Mouse (Mus musculus): Measurements from ENCODE around the gene Ptf1a. TPM values are rescaled to one million over a fixed set of nuclear protein-coding genes. Genes with fewer than 3 reads are reported as not detected.

Ptf1a gene
- polyA plus RNA-seq, 1 experiment: 0.28 TPM

- H3K4me3 ChIP-seq (ENCODE audit: control insufficient read depth, insufficient read depth, low read length): no peak overlapping the region
Observed at GRCm38 (mm10) chr2:19431186-19431585, 14.3 kb upstream of the Ptf1a start.

GRCm38 (mm10) chr2:19431614-19432323 is 13.7 kb upstream of the Ptf1a start:
- WGBS: 15% methylated on average over 41 of the region's 41 CpGs
- H3K4me3 ChIP-seq (ENCODE audit: control insufficient read depth, insufficient read depth, low read length): no peak overlapping the region

More at GRCm38 (mm10) chr2:19431186-19431585, 14.3 kb upstream of the Ptf1a start:
- H3K36me3 ChIP-seq (ENCODE audit: control insufficient read depth, insufficient read depth, low read length): no peaks in the 10 kb centered on the region
- no peak overlapping the region for H3K27ac ChIP-seq (ENCODE audit: control insufficient read depth, insufficient read depth, low read length)
- WGBS: 8% methylated on average over 18 of the region's 18 CpGs
- no peak for DNase-seq
- TF ChIP-seq CTCF (IDR thresholded peaks at IDR 0.05; ENCODE audit: borderline replicate concordance, control insufficient read depth, extremely low read depth, insufficient read depth, low read length, poor library complexity): no peak
- no peak for TF ChIP-seq POLR2A (IDR thresholded peaks at IDR 0.05; ENCODE audit: control insufficient read depth, extremely low read depth, insufficient read depth, low read length, poor library complexity)
- peaks cover 5% of the 10 kb centered on the region; the same call in 1 of the 2 replicates for H3K27me3 ChIP-seq (ENCODE audit: control insufficient read depth, insufficient read depth, low read length)
- no peaks in the 10 kb centered on the region for H3K4me1 ChIP-seq (replicated peaks; ENCODE audit: control insufficient read depth, insufficient read depth, low read length)

GRCm38 (mm10) chr2:19444346-19444745 is 1.1 kb upstream of the Ptf1a start:
- TF ChIP-seq POLR2A (IDR thresholded peaks at IDR 0.05; ENCODE audit: control insufficient read depth, extremely low read depth, insufficient read depth, low read length, poor library complexity) (no peak), CTCF (IDR thresholded peaks at IDR 0.05; ENCODE audit: borderline replicate concordance, control insufficient read depth, extremely low read depth, insufficient read depth, low read length, poor library complexity) (no peak)
- peaks cover 18% of the 10 kb centered on the region; the same call in 1 of the 2 replicates for H3K27me3 ChIP-seq (ENCODE audit: control insufficient read depth, insufficient read depth, low read length)
- no peak overlapping the region for H3K27ac ChIP-seq (ENCODE audit: control insufficient read depth, insufficient read depth, low read length)
- DNase-seq: no peak
- H3K4me1 ChIP-seq (replicated peaks; ENCODE audit: control insufficient read depth, insufficient read depth, low read length): no peaks in the 10 kb centered on the region
- 5% methylated on average over 9 of the region's 9 CpGs for WGBS
- no peak overlapping the region for H3K4me3 ChIP-seq (ENCODE audit: control insufficient read depth, insufficient read depth, low read length)
- no peaks in the 10 kb centered on the region for H3K36me3 ChIP-seq (ENCODE audit: control insufficient read depth, insufficient read depth, low read length)

More at GRCm38 (mm10) chr2:19431614-19432323, 13.7 kb upstream of the Ptf1a start:
- no peaks in the 10 kb centered on the region for H3K36me3 ChIP-seq (ENCODE audit: control insufficient read depth, insufficient read depth, low read length)
- TF ChIP-seq CTCF (IDR thresholded peaks at IDR 0.05; ENCODE audit: borderline replicate concordance, control insufficient read depth, extremely low read depth, insufficient read depth, low read length, poor library complexity) (no peak), POLR2A (IDR thresholded peaks at IDR 0.05; ENCODE audit: control insufficient read depth, extremely low read depth, insufficient read depth, low read length, poor library complexity) (no peak)
- no peak for DNase-seq
- H3K27me3 ChIP-seq (ENCODE audit: control insufficient read depth, insufficient read depth, low read length): peaks cover 5% of the 10 kb centered on the region; the same call in 1 of the 2 replicates
- no peaks in the 10 kb centered on the region for H3K4me1 ChIP-seq (replicated peaks; ENCODE audit: control insufficient read depth, insufficient read depth, low read length)
- no peak overlapping the region for H3K27ac ChIP-seq (ENCODE audit: control insufficient read depth, insufficient read depth, low read length)

GRCm38 (mm10) chr2:19445871-19446501 is 523 bp downstream of the Ptf1a start:
- Histone ChIP-seq H3K27me3 (ENCODE audit: control insufficient read depth, insufficient read depth, low read length) (peaks cover 18% of the 10 kb centered on the region; the same call in 1 of the 2 replicates), H3K4me3 (ENCODE audit: control insufficient read depth, insufficient read depth, low read length) (no peak overlapping the region)

GRCm38 (mm10) chr2:19446746-19447145 is 1.3 kb downstream of the Ptf1a start:
- DNase-seq: no peak
- Histone ChIP-seq H3K36me3 (ENCODE audit: control insufficient read depth, insufficient read depth, low read length) (no peaks in the 10 kb centered on the region), H3K27ac (ENCODE audit: control insufficient read depth, insufficient read depth, low read length) (no peak overlapping the region), H3K4me1 (replicated peaks; ENCODE audit: control insufficient read depth, insufficient read depth, low read length) (no peaks in the 10 kb centered on the region), H3K27me3 (ENCODE audit: control insufficient read depth, insufficient read depth, low read length) (peaks cover 19% of the 10 kb centered on the region), H3K4me3 (ENCODE audit: control insufficient read depth, insufficient read depth, low read length) (no peak overlapping the region)
- TF ChIP-seq POLR2A (IDR thresholded peaks at IDR 0.05; ENCODE audit: control insufficient read depth, extremely low read depth, insufficient read depth, low read length, poor library complexity): no peak
- TF ChIP-seq CTCF (IDR thresholded peaks at IDR 0.05; ENCODE audit: borderline replicate concordance, control insufficient read depth, extremely low read depth, insufficient read depth, low read length, poor library complexity): no peak
- 15% methylated on average over 7 of the region's 7 CpGs for WGBS

More at GRCm38 (mm10) chr2:19445871-19446501, 523 bp downstream of the Ptf1a start:
- no peak overlapping the region for H3K27ac ChIP-seq (ENCODE audit: control insufficient read depth, insufficient read depth, low read length)
- H3K4me1 ChIP-seq (replicated peaks; ENCODE audit: control insufficient read depth, insufficient read depth, low read length): no peaks in the 10 kb centered on the region
- TF ChIP-seq CTCF (IDR thresholded peaks at IDR 0.05; ENCODE audit: borderline replicate concordance, control insufficient read depth, extremely low read depth, insufficient read depth, low read length, poor library complexity) (no peak), POLR2A (IDR thresholded peaks at IDR 0.05; ENCODE audit: control insufficient read depth, extremely low read depth, insufficient read depth, low read length, poor library complexity) (no peak)
- no peak for DNase-seq
- WGBS: 4% methylated on average over 67 of the region's 67 CpGs
- H3K36me3 ChIP-seq (ENCODE audit: control insufficient read depth, insufficient read depth, low read length): no peaks in the 10 kb centered on the region

GRCm38 (mm10) chr2:19448042-19448700 is 2.7 kb downstream of the Ptf1a start:
- no peak for DNase-seq
- no peak overlapping the region for H3K4me3 ChIP-seq (ENCODE audit: control insufficient read depth, insufficient read depth, low read length)
- peaks cover 22% of the 10 kb centered on the region for H3K27me3 ChIP-seq (ENCODE audit: control insufficient read depth, insufficient read depth, low read length)
- no peaks in the 10 kb centered on the region for H3K36me3 ChIP-seq (ENCODE audit: control insufficient read depth, insufficient read depth, low read length)
- TF ChIP-seq POLR2A (IDR thresholded peaks at IDR 0.05; ENCODE audit: control insufficient read depth, extremely low read depth, insufficient read depth, low read length, poor library complexity) (no peak), CTCF (IDR thresholded peaks at IDR 0.05; ENCODE audit: borderline replicate concordance, control insufficient read depth, extremely low read depth, insufficient read depth, low read length, poor library complexity) (no peak)
- H3K4me1 ChIP-seq (replicated peaks; ENCODE audit: control insufficient read depth, insufficient read depth, low read length): no peaks in the 10 kb centered on the region
- no peak overlapping the region for H3K27ac ChIP-seq (ENCODE audit: control insufficient read depth, insufficient read depth, low read length)
- WGBS: 6% methylated on average over 31 of the region's 31 CpGs
